Mouse (Mus musculus): Measurements from ENCODE around the gene Plxnb1. TPM values are rescaled to one million over a fixed set of nuclear protein-coding genes. Genes with fewer than 3 reads are reported as not detected.

Gene Plxnb1
- polyA plus RNA-seq, 1 experiment from 2014 or later, result 8.2 TPM

- H3K27ac ChIP-seq (replicated peaks), result peak overlapping the region; percentile 78
- peaks cover 31% of the 10 kb centered on the region for H3K4me1 ChIP-seq
- peak overlapping the region; percentile 67 for H3K9ac ChIP-seq
- H3K27me3 ChIP-seq (replicated peaks), result no peaks in the 10 kb centered on the region
- 6% methylated on average over 7 of the region's 7 CpGs for WGBS
- peaks cover 62% of the 10 kb centered on the region for H3K36me3 ChIP-seq
- H3K4me2 ChIP-seq, result peak overlapping the region; percentile 65
- H3K4me3 ChIP-seq, result peak overlapping the region; percentile 46
- H3K9me3 ChIP-seq, result no peaks in the 10 kb centered on the region
- peak; percentile 48; the same call in 1 of the 2 replicates for ATAC-seq (ENCODE audit: extremely low read depth, insufficient number of reproducible peaks, low FRiP score, low TSS enrichment)
Measured at GRCm38 (mm10) chr9:109054712-109055111, 40.5 kb upstream of the Plxnb1 start.

GRCm38 (mm10) chr9:109055271-109056030, 39.7 kb upstream of the Plxnb1 start:
- 85% methylated on average over 12 of the region's 12 CpGs for WGBS
- H3K4me1 ChIP-seq, result peaks cover 34% of the 10 kb centered on the region
- no peaks in the 10 kb centered on the region for H3K9me3 ChIP-seq
- H3K9ac ChIP-seq, result peak overlapping the region; percentile 67
- no peak for ATAC-seq (ENCODE audit: extremely low read depth, insufficient number of reproducible peaks, low FRiP score, low TSS enrichment)
- peak overlapping the region; percentile 78 for H3K27ac ChIP-seq (replicated peaks)
- H3K27me3 ChIP-seq (replicated peaks), result no peaks in the 10 kb centered on the region
- H3K4me3 ChIP-seq, result peak overlapping the region; percentile 46
- H3K4me2 ChIP-seq, result peak overlapping the region; percentile 65
- H3K36me3 ChIP-seq, result peaks cover 66% of the 10 kb centered on the region

- Histone ChIP-seq H3K27ac (replicated peaks) (no peak overlapping the region), H3K4me1 (peaks cover 34% of the 10 kb centered on the region), H3K4me3 (no peak overlapping the region), H3K36me3 (peaks cover 65% of the 10 kb centered on the region), H3K9ac (no peak overlapping the region), H3K4me2 (no peak overlapping the region), H3K27me3 (replicated peaks) (no peaks in the 10 kb centered on the region), H3K9me3 (no peaks in the 10 kb centered on the region)
- ATAC-seq (ENCODE audit: extremely low read depth, insufficient number of reproducible peaks, low FRiP score, low TSS enrichment), result no peak
- WGBS, result 91% methylated on average over 17 of the region's 17 CpGs
Measured at GRCm38 (mm10) chr9:109056081-109056690, 39.0 kb upstream of the Plxnb1 start.

GRCm38 (mm10) chr9:109056916-109057315, 38.3 kb upstream of the Plxnb1 start:
- Histone ChIP-seq H3K4me1 (peaks cover 34% of the 10 kb centered on the region), H3K4me2 (no peak overlapping the region), H3K9me3 (no peaks in the 10 kb centered on the region), H3K9ac (no peak overlapping the region), H3K36me3 (peaks cover 62% of the 10 kb centered on the region), H3K4me3 (no peak overlapping the region), H3K27me3 (replicated peaks) (no peaks in the 10 kb centered on the region), H3K27ac (replicated peaks) (no peak overlapping the region)
- 83% methylated on average over 4 of the region's 4 CpGs for WGBS
- no peak for ATAC-seq (ENCODE audit: extremely low read depth, insufficient number of reproducible peaks, low FRiP score, low TSS enrichment)

GRCm38 (mm10) chr9:109057543-109057942, 37.6 kb upstream of the Plxnb1 start:
- Histone ChIP-seq H3K36me3 (peaks cover 62% of the 10 kb centered on the region), H3K27me3 (replicated peaks) (no peaks in the 10 kb centered on the region), H3K4me2 (no peak overlapping the region), H3K4me1 (peaks cover 34% of the 10 kb centered on the region), H3K4me3 (no peak overlapping the region), H3K9ac (peak overlapping the region; percentile 15; the same call in 1 of the 2 replicates), H3K9me3 (no peaks in the 10 kb centered on the region), H3K27ac (replicated peaks) (no peak overlapping the region)
- no peak for ATAC-seq (ENCODE audit: extremely low read depth, insufficient number of reproducible peaks, low FRiP score, low TSS enrichment)
- WGBS, result 89% methylated on average over 5 of the region's 5 CpGs

GRCm38 (mm10) chr9:109058006-109058765, 37.0 kb upstream of the Plxnb1 start:
- ATAC-seq (ENCODE audit: extremely low read depth, insufficient number of reproducible peaks, low FRiP score, low TSS enrichment), result no peak
- peaks cover 62% of the 10 kb centered on the region for H3K36me3 ChIP-seq
- peak overlapping the region; percentile 77 for H3K9ac ChIP-seq
- H3K4me2 ChIP-seq, result peak overlapping the region; percentile 70
- peaks cover 34% of the 10 kb centered on the region for H3K4me1 ChIP-seq
- H3K9me3 ChIP-seq, result no peaks in the 10 kb centered on the region
- peak overlapping the region; percentile 47 for H3K4me3 ChIP-seq
- WGBS, result 87% methylated on average over 19 of the region's 19 CpGs
- no peaks in the 10 kb centered on the region for H3K27me3 ChIP-seq (replicated peaks)
- peak overlapping the region; percentile 85; the same call in 1 of the 2 replicates for H3K27ac ChIP-seq (replicated peaks)

- H3K9me3 ChIP-seq, result no peaks in the 10 kb centered on the region
- H3K9ac ChIP-seq, result peak within 1 kb of the TSS; percentile 77
- WGBS, result 10% methylated on average over 15 of the region's 15 CpGs
- peak within 1 kb of the TSS; percentile 70 for H3K4me2 ChIP-seq
- H3K36me3 ChIP-seq, result peaks cover 71% of the 10 kb centered on the region
- H3K27ac ChIP-seq (replicated peaks), result peak within 1 kb of the TSS; percentile 85
- peaks cover 32% of the 10 kb centered on the region for H3K4me1 ChIP-seq
- peak; percentile 73 for ATAC-seq (ENCODE audit: extremely low read depth, insufficient number of reproducible peaks, low FRiP score, low TSS enrichment)
- H3K4me3 ChIP-seq, result peak within 1 kb of the TSS; percentile 47
- H3K27me3 ChIP-seq (replicated peaks), result no peaks in the 10 kb centered on the region
Measured at GRCm38 (mm10) chr9:109059136-109059903, 35.9 kb upstream of the Plxnb1 start, which contains the start of gene Trex1. Gene Trex1, minus strand, starts transcription at chr9:109059734.

GRCm38 (mm10) chr9:109060184-109060897, 34.8 kb upstream of the Plxnb1 start:
- Histone ChIP-seq H3K4me1 (peaks cover 24% of the 10 kb centered on the region), H3K9me3 (no peaks in the 10 kb centered on the region), H3K36me3 (peaks cover 81% of the 10 kb centered on the region), H3K9ac (peak overlapping the region; percentile 77; the same call in 1 of the 2 replicates), H3K27me3 (replicated peaks) (no peaks in the 10 kb centered on the region), H3K4me3 (no peak overlapping the region), H3K27ac (replicated peaks) (peak overlapping the region; percentile 85), H3K4me2 (no peak overlapping the region)
- no peak for ATAC-seq (ENCODE audit: extremely low read depth, insufficient number of reproducible peaks, low FRiP score, low TSS enrichment)
- 88% methylated on average over 16 of the region's 16 CpGs for WGBS

- no peak for ATAC-seq (ENCODE audit: extremely low read depth, insufficient number of reproducible peaks, low FRiP score, low TSS enrichment)
- Histone ChIP-seq H3K27ac (replicated peaks) (no peak overlapping the region), H3K4me3 (no peak overlapping the region), H3K4me1 (peaks cover 21% of the 10 kb centered on the region), H3K9me3 (no peaks in the 10 kb centered on the region), H3K36me3 (peaks cover 85% of the 10 kb centered on the region), H3K9ac (no peak overlapping the region), H3K27me3 (replicated peaks) (no peaks in the 10 kb centered on the region), H3K4me2 (no peak overlapping the region)
- WGBS, result 82% methylated on average over 5 of the region's 5 CpGs
Measured at GRCm38 (mm10) chr9:109060898-109061295, 34.3 kb upstream of the Plxnb1 start.

- H3K27ac ChIP-seq (replicated peaks), result no peak overlapping the region
- H3K36me3 ChIP-seq, result peaks cover 86% of the 10 kb centered on the region
- peaks cover 14% of the 10 kb centered on the region for H3K4me1 ChIP-seq
- H3K27me3 ChIP-seq (replicated peaks), result no peaks in the 10 kb centered on the region
- H3K4me2 ChIP-seq, result no peak overlapping the region
- H3K9me3 ChIP-seq, result no peaks in the 10 kb centered on the region
- no peak for ATAC-seq (ENCODE audit: extremely low read depth, insufficient number of reproducible peaks, low FRiP score, low TSS enrichment)
- H3K4me3 ChIP-seq, result no peak overlapping the region
- H3K9ac ChIP-seq, result no peak overlapping the region
- 90% methylated on average over 3 of the region's 3 CpGs for WGBS
Measured at GRCm38 (mm10) chr9:109068095-109068735, 27.0 kb upstream of the Plxnb1 start.

Data from heart, embryonic 13.5 days (tissue).